Mouse (Mus musculus) left cerebral cortex, postnatal 14 days (tissue): ENCODE measurements around the gene Klf15. TPM values are rescaled to one million over a fixed set of nuclear protein-coding genes. Genes with fewer than 3 reads are reported as not detected.

ENCODE experiments used
- DNase-seq, 2 experiments: peaks; one replicate each; pipeline ENCODE4 v3.0.0; 2021 to 2022; ENCODE audit warnings: low spot score in 2 of 2, mixed read lengths in 1 of 2
- intact Hi-C: fragments of 180-260 bp; cut with DNase I; formaldehyde crosslinking; loops from one replicate; pipeline ENCODE4 v1.15.1; 2025
- long read RNA-seq, 2 experiments: library from polyadenylated mRNA; stranded (forward); transcript quantifications; one replicate each; pipeline ENCODE4 v2.0.0; 2021
- total RNA-seq, 2 experiments: library from RNA; stranded (reverse); gene quantifications; 2 replicates each; pipeline ENCODE4 v1.2.3; 2021

The Klf15 gene
- 10 to 100 TPM; 18.9 to 27.7 TPM for total RNA-seq
- long read RNA-seq, experiment 1, transcript Klf15-201 (3 exons, 2,373 nt), result major isoform, 50 of 58 reads
- long read RNA-seq, experiment 1, partial matches to known transcripts, result 0 of 58 reads
- long read RNA-seq, experiment 1, other reads (novel, unspliced or antisense), result 6 of 58 reads
- long read RNA-seq, experiment 2, transcript Klf15-201 (3 exons, 2,373 nt), result major isoform, 59 of 65 reads
- long read RNA-seq, experiment 2, partial matches to known transcripts, result 0 of 65 reads
- long read RNA-seq, experiment 2, other reads (novel, unspliced or antisense), result 4 of 65 reads

DNA sequence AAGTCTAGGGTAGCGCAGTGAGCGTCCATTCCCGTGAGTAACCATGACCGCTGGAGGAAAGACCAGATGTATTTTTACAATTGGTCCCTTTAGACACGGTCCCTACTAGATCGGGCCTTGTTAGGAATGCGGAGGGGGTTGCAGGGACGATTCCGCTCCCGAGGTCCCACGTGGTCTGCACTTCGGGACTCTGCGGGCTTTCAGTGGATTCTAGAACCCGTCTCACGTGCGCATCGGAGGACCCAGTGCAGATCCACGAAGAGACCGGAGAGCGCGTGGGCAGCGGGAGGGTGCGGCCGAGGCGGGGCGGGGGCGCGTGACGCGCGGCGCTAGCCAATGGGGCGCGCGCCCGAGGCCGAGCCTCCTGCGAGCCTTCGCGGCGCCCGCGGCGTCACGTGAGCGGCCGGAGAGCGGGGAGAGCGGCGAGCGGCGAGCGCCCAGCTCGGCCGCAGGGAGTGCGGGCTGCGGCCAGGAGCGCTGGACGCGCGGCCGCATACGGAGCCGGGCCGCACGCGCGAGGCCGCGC lies at the start of gene Klf15:
Klf15 (plus strand) TSS at position 396 of the 526 bp plus-strand sequence.
- DNase-seq, result peak; percentile 85 to 88
- intact Hi-C loops, result loop anchor here (2.0 kb wide), 1 partner anchor 45 kb away; no protein-coding TSS in a partner anchor

DNA sequence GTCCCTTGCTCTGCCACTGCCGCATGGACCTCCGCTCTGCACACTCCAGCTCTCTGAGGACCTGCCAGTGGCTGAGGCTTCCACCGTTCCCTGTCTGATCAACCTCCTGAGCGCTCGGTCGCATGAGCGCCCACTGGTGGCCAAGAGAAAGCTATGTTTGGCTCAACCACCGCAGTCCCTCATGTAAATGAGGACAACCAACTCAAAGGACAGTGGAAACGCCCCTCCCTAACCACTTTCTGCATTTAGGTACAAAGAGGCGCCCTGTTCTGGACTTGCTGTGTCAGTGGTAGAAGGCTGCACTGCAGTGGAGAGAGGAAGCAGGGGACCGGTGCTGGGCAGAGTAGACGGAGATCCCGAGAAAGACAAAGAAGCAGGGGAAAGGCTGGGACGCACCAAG lies 39.8 kb upstream of the Klf15 start:
- intact Hi-C loops, result loop anchor here (10.0 kb wide), 1 partner anchor 748 kb away; no protein-coding TSS in a partner anchor
- peak; percentile 82 to 84 for DNase-seq

GRCm38 (mm10) chr6:90425361-90425760 lies 37.0 kb upstream of the Klf15 start:
- DNase-seq, result no peak
- intact Hi-C loops, result loop anchor here (10.0 kb wide), 1 partner anchor 751 kb away; no protein-coding TSS in a partner anchor

DNA sequence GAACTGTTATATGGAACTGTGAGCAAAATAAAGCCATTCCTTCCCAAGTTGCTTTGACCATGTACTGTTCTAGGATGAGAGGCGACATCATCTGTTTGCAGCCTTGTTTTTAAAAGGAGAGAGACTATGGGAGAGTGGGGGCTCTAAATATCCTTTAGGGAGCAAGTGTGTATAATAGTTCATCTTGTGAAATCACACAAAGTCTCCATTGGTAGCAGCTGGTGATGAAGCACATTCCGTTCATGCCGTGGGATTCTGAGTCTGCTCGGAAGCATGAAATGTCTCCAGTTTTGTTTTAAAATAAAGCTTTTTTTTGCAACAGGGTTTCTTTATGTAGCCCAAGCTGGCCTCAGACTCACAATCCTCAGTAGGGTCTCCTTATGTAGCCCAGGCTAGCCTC lies 36.4 kb upstream of the Klf15 start:
- intact Hi-C loops, result loop anchor here (10.0 kb wide), 1 partner anchor 751 kb away; no protein-coding TSS in a partner anchor
- DNase-seq, result no peak

DNA sequence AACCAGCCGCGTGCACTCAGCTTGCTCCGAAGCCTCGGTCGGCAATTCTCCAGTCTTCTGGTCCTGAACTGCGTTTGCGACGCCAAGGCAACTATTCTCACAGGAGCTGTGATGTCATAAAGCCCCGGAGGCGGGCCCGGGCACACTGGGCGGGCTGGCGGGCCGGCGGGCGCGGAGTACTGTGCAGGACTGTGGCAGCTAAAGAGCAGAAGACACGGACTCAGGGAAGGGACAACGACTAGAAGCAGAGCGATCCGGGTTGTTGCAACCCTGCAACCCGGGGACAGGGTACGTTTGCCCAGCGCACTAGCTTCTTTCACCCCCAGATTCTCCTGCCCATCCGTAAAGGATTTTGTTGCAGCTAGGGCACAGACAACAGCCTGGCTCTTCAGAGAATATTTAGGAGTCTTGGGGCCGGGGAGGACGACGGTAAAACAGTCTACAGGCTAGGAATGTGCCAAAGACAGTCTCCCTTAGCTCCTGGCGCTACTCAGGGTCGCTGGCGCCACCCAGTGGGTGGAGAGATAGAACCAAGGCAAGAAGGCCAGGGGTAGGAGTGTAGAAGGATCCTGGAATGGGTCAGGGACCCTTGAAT lies 33.9 kb upstream of the Klf15 start, which contains the start of gene Cfap100:
Cfap100 (minus strand) TSS at position 418 of the 595 bp plus-strand sequence.
- intact Hi-C loops, result loop anchor here (10.0 kb wide), 1 partner anchor 754 kb away; no protein-coding TSS in a partner anchor

DNA sequence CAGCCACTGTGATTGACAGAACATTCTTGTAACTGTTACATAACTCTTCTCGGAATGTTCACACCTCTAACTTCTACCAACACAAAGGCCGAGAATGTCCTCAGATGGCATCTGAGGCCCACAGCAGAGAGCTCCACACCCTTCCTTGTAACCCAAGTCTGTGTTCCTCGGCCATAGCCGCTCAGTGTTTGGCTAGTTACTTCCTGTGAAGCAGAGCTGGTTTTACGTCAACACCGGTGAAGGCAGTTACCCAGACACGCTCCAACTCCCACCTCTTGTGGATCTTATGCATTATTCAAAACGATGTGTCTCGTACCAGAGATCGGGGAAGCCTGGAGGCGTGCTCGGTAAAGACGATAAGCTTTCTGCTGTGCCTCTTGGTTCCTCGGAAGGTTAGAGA lies 32.5 kb upstream of the Klf15 start:
- intact Hi-C loops, result loop anchor here (5.0 to 10.0 kb wide), 4 partner anchors 87 to 755 kb away; no protein-coding TSS in a partner anchor
- DNase-seq, result peak; percentile 49 to 67

More for the DNA sequence above, 33.9 kb upstream of the Klf15 start, which contains the start of gene Cfap100:
- DNase-seq, result peak; percentile 70 to 75

- intact Hi-C loops, result loop anchor here (5.0 to 10.0 kb wide), 3 partner anchors 86 to 143 kb away; no protein-coding TSS in a partner anchor
- DNase-seq, result peak; percentile 68 to 75
These were observed 30.9 kb upstream of the Klf15 start for GRCm38 (mm10) chr6:90431487-90431886.

- intact Hi-C loops, result loop anchor here (5.0 to 10.0 kb wide), 3 partner anchors 83 to 140 kb away; no protein-coding TSS in a partner anchor
- no peak for DNase-seq
These were observed 27.7 kb upstream of the Klf15 start for GRCm38 (mm10) chr6:90434687-90435086.

GRCm38 (mm10) chr6:90435195-90435618 lies 27.2 kb upstream of the Klf15 start:
- DNase-seq, result peak; percentile 87
- intact Hi-C loops, result loop anchor here (10.0 kb wide), 1 partner anchor 140 kb away; no protein-coding TSS in a partner anchor

DNA sequence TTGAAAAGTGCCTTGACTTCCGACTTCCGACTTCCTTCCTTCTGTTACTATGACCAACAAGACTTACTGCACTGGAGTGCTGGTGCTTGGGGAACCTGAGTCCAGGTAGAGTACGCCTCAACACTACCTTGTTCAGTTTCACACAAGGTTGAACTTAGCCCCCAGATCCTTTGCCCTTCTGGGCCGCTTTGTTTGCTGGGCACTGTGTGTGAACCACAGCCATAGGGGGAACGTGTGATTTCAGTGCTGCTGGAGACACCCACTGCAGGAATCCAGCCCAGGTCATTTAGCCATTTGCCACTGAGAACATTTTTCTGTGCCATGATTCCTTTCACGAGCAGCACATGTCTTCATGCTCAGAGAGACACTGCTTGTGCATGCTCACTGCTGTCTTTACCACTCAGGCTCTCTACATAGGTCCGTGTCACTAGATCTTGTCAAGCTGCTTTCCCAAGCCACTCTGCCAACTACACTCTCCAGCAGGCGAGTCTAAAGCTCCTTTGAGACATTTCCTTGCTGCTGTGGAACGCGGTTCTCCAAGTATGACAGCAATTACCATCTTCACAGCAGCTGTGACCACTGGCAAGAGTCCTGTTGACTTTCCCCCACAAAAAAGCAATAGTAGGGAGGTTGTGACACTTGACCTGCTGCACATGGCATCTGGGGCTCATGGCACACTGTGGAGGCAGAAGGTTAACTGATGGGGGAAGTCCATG lies 26.0 kb upstream of the Klf15 start:
- intact Hi-C loops, result loop anchor here (10.0 kb wide), 1 partner anchor 138 kb away; no protein-coding TSS in a partner anchor
- DNase-seq, result no peak

GRCm38 (mm10) chr6:90437041-90437440 lies 25.3 kb upstream of the Klf15 start:
- intact Hi-C loops, result loop anchor here (10.0 kb wide), 1 partner anchor 138 kb away; no protein-coding TSS in a partner anchor
- DNase-seq, result no peak

DNA sequence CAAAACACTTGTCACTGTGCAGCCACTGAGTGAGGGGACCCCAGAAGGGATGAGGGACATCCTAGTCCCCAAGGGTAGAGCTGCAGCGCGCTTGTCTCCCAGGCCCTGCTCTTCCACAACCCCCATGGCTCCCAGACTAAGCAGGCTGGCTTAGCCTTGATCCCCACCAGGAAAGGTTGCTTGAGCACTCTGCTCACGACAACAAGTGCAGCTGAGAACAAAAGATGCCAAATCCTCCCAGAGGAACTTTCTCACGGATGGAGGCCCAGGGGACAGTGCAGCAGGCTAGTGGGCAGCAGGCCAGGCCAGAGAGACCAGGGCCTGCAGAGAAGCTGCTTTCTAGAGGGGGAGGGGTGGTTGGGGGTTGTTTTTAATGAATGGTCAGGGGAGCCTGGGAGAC lies 15.5 kb upstream of the Klf15 start:
- intact Hi-C loops, result no loop called here

DNA sequence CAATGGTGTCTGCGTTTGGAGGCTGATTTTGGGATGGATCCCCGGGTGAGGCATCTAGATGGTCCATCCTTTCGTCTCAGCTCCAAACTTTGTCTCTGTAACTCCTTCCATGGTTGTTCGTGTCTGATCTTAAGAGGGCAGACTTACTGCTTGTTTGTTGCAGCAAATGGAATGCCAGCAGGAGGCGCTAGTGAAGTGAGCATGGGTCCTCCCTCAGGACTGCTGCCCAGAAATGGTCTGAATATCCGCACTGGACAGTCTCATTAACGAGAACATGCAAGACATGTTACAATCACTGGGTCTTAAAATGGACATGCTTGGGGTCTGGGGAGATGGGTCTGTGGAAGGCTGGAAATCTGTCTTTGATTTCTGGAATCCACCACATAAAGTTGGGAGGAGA lies 12.2 kb upstream of the Klf15 start:
- peak; percentile 85 to 86 for DNase-seq
- intact Hi-C loops, result loop anchor here (1.0 to 5.0 kb wide), 2 partner anchors 65 to 127 kb away; no protein-coding TSS in a partner anchor

More for the DNA sequence above, 15.5 kb upstream of the Klf15 start:
- no peak for DNase-seq

DNA sequence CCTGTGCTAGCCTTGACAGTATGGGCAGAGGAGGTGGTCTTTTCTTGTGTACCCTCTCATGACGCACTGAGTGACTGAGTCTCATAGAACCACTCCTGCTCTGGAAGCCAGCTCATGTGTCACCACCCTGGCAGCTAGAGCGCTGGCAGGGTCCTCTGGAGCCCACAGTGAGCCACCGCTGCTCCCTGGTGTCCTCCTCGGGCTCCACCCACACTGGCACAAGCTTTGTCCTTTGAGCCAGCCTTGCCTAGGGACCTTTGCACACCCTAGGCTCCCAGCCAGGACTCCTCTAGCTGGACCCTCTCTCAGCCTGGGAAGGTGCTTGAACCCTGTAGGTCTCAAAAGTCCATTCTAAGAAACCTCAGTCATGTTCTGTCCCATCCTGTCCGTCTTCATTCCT lies 11.7 kb upstream of the Klf15 start:
- DNase-seq, result no peak
- intact Hi-C loops, result loop anchor here (1.0 to 5.0 kb wide), 2 partner anchors 65 to 127 kb away; no protein-coding TSS in a partner anchor

GRCm38 (mm10) chr6:90451512-90451911 lies 10.9 kb upstream of the Klf15 start:
- no peak for DNase-seq
- intact Hi-C loops, result loop anchor here (5.0 kb wide), 1 partner anchor 126 kb away; no protein-coding TSS in a partner anchor

DNA sequence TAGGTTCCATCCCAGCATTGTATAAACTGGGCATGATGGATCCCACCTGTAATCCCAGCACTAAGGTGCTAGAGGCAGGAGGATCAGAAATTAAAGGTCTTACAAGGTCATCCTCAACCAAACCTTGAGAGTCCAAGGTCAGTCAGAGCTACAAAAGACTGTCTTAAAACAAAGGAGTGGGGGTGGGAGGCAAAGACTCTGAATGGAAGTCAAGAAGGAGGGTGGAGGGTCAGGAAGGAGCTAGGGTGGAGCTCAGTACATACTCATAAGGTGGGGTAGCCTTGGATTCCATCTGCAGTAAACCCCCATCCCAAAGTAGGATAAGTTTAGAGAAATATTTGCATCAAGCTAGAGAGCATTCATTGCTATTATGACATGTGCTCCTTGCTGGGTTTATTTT lies 9.8 kb upstream of the Klf15 start:
- no peak for DNase-seq
- intact Hi-C loops, result loop anchor here (5.0 kb wide), 1 partner anchor 125 kb away; no protein-coding TSS in a partner anchor

- intact Hi-C loops, result loop anchor here (5.0 kb wide), 1 partner anchor 124 kb away; no protein-coding TSS in a partner anchor
- no peak for DNase-seq
These were observed 8.6 kb upstream of the Klf15 start for GRCm38 (mm10) chr6:90453751-90454150.

DNA sequence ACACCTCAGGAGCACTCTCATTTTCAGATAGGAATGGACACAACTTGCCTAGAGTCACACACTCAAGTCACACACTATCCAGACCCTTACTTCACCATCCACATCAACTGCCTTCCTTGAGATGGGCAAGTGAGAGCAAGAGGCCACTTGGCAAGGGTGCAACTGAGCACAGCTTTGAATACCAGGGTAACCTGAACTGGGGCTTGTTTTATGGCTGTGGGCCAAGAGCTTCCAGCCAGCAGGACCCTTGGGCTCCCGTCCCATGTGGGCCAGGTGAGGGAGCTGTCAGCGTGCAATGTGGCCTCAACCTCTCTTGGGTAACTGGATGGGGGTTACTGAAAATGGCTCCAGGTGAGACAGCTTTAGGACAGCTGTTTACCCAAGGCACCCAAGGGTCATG lies 5.0 kb upstream of the Klf15 start:
- intact Hi-C loops, result no loop called here
- no peak for DNase-seq

GRCm38 (mm10) chr6:90461181-90461580 lies 1.2 kb upstream of the Klf15 start:
- DNase-seq, result no peak
- intact Hi-C loops, result no loop called here
